Mouse (Mus musculus) adipocyte (in vitro differentiated cells): Measurements from ENCODE around the gene Trim75.
A peak's percentile ranks its signal among the peaks of the same experiment; 100 is the strongest.

Experiments used
- DNase-seq: peaks from one replicate; pipeline ENCODE4 v3.0.0-alpha.2; 2016; ENCODE audit warnings: low spot score

Trim75 gene

DNA sequence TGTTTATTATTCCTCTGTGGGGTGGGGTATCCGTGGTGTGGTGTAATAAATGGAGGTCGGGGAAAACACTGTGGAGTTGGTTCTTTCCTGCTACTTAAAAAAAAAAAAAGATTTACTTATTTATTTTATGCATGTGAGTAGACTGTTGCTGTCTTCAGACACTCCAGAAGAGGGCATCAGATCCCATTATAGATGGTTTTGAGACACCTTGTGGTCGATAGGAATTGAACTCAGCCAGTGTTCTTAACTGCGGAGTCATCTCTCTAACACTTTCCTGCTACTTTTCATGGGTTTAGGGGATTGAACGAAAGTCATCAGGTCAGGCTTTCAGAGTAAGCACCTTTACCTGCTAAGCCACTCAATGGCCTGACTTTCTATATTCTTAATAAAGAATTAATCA is 42.8 kb downstream of the Trim75 start:
- no peak for DNase-seq

- no peak for DNase-seq
Observed at GRCm38 (mm10) chr8:64942946-64943345, 44.7 kb downstream of the Trim75 start.

GRCm38 (mm10) chr8:64941495-64941894 is 46.1 kb downstream of the Trim75 start:
- DNase-seq = peak; percentile 82

DNA sequence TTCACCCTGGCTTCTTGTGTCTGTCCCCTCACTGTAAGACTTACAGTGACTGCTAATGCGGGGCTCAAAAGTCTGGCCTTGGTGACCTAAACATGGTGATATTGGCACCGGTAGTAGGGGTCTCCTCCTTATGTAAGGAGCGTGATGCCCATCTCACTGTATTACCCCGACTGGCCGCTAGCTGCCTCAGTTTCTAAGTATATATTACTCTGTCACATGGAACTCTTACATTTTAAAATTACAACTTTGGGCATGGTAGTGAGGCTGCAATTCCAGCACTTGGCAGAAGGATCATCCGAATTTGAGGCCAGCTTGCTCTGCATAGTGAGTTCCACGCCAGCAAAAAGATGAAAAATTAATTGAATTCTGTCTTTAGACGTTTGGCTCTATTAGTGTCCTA is 46.6 kb downstream of the Trim75 start:
- DNase-seq = no peak

- no peak for DNase-seq
Observed at GRCm38 (mm10) chr8:64934997-64935396, 52.6 kb downstream of the Trim75 start.
